Mouse (Mus musculus): ENCODE measurements at regions not wholly inside any gene's neighbourhood (a gene's known extent, or its start where the extent isn't known, plus 50 kb on each side); places are given as distances from the start of the nearest gene placed in this dataset.
A peak's percentile ranks its signal among the peaks of the same experiment; 100 is the strongest.

- 96% methylated on average over 4 of the region's 4 CpGs for WGBS
- DNase-seq: no peak
- Histone ChIP-seq H3K27ac (ENCODE audit: insufficient read depth, low read length) (no peak overlapping the region), H3K4me3 (replicated peaks; ENCODE audit: insufficient read depth, low read depth, low read length) (no peak overlapping the region), H3K4me1 (ENCODE audit: control insufficient read depth, insufficient read depth, low read length) (no peaks in the 10 kb centered on the region), H3K27me3 (ENCODE audit: control insufficient read depth, insufficient read depth, low read length) (no peaks in the 10 kb centered on the region)
- TF ChIP-seq CTCF (IDR thresholded peaks at IDR 0.05; ENCODE audit: borderline replicate concordance, insufficient read depth, low read depth, low read length) (no peak), POLR2A (IDR thresholded peaks at IDR 0.05; ENCODE audit: borderline replicate concordance, insufficient read depth, low read length) (no peak)
Measured at GRCm38 (mm10) chr9:113195556-113195955, 512.5 kb downstream of the Pdcd6ip start.

DNA sequence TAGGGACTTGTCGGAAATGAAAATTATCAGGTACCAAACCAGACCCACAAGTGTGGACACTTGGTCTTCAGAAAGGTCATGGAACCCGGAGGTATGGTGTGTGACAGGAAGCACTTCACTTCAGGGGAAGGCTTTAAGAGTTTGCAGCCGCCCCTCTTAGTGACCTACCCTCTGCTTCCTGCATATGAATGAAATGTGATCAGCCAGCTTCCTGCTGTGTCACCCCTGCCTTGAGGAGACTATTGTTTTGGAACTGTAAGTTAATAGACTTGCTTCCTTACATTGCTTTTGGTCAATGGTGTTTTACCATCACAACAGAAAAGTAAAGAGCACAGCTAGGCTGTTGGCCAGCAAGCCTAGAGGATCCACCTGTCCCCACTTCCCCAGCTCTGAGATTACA, 515.3 kb downstream of the Pdcd6ip start:
- 76% methylated on average over 3 of the region's 3 CpGs for WGBS
- TF ChIP-seq POLR2A (IDR thresholded peaks at IDR 0.05; ENCODE audit: borderline replicate concordance, insufficient read depth, low read length) (no peak), CTCF (IDR thresholded peaks at IDR 0.05; ENCODE audit: borderline replicate concordance, insufficient read depth, low read depth, low read length) (no peak)
- Histone ChIP-seq H3K4me3 (replicated peaks; ENCODE audit: insufficient read depth, low read depth, low read length) (no peak overlapping the region), H3K27ac (ENCODE audit: insufficient read depth, low read length) (no peak overlapping the region), H3K4me1 (ENCODE audit: control insufficient read depth, insufficient read depth, low read length) (no peaks in the 10 kb centered on the region), H3K27me3 (ENCODE audit: control insufficient read depth, insufficient read depth, low read length) (no peaks in the 10 kb centered on the region)
- DNase-seq: no peak

DNA sequence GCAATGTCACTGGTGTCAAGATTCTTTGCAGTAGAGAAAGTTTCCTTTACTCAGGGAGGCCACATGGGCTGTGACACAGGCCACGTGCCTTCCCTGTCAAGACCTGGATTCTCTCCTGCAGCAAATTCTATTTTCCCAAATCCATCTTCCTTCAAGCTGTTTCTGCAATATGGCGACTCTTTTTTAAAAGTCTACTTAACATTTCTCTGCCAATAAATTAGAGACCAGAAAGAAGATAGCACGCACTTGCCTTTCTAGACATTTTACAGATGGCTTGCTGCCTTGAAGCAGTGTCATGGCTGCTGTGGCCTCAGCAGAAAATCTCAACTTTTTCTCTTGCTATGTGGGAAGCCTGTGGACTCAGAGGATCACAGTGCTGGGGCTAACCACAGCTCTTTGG, 516.9 kb downstream of the Pdcd6ip start:
- TF ChIP-seq CTCF (IDR thresholded peaks at IDR 0.05; ENCODE audit: borderline replicate concordance, insufficient read depth, low read depth, low read length) (no peak), POLR2A (IDR thresholded peaks at IDR 0.05; ENCODE audit: borderline replicate concordance, insufficient read depth, low read length) (no peak)
- no peaks in the 10 kb centered on the region for H3K27me3 ChIP-seq (ENCODE audit: control insufficient read depth, insufficient read depth, low read length)
- 53% methylated on average over 3 of the region's 3 CpGs for WGBS
- no peak overlapping the region for H3K4me3 ChIP-seq (replicated peaks; ENCODE audit: insufficient read depth, low read depth, low read length)
- no peak overlapping the region for H3K27ac ChIP-seq (ENCODE audit: insufficient read depth, low read length)
- H3K4me1 ChIP-seq (ENCODE audit: control insufficient read depth, insufficient read depth, low read length): no peaks in the 10 kb centered on the region
- DNase-seq: no peak

DNA sequence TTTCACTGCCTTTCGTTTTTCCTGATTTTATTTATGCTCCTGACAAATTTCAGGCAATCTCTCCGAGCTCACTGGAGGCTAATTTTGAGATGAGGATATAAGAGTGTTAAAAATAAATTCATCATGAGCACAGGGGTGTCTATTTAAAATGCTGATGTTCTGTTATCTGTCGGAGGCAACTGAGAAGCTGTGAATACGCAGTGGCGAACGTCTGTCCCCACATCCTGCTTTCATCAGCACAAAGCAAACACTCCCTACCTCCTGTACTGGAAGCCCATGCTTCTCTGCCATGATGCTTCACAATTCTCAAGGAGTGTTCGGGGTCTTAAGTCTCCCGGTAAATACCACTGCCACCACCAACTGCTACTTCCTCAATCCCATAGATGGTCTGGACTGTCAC, 526.9 kb downstream of the Pdcd6ip start:
- TF ChIP-seq POLR2A (IDR thresholded peaks at IDR 0.05; ENCODE audit: borderline replicate concordance, insufficient read depth, low read length): no peak
- no peak for TF ChIP-seq CTCF (IDR thresholded peaks at IDR 0.05; ENCODE audit: borderline replicate concordance, insufficient read depth, low read depth, low read length)
- no peaks in the 10 kb centered on the region for H3K27me3 ChIP-seq (ENCODE audit: control insufficient read depth, insufficient read depth, low read length)
- DNase-seq: no peak
- H3K4me3 ChIP-seq (replicated peaks; ENCODE audit: insufficient read depth, low read depth, low read length): no peak overlapping the region
- WGBS: 92% methylated on average over 8 of the region's 8 CpGs
- H3K4me1 ChIP-seq (ENCODE audit: control insufficient read depth, insufficient read depth, low read length): peaks cover 11% of the 10 kb centered on the region
- H3K27ac ChIP-seq (ENCODE audit: insufficient read depth, low read length): no peak overlapping the region

DNA sequence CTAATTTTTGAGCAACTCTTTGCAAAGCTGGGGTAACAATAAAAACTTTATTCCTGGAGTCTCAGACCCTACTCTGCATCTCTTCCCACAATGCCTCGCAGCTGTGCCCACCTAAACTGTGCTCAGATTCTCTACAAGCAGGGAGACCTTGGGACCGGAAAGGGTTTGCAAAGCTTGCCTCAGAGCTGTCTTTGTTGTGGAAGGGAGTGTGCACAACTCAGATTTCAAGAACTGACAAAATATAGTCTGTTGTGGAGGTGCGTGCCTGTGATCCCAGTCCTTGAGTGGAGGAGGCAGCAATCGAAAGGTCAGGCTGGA, 530.2 kb downstream of the Pdcd6ip start:
- H3K27ac ChIP-seq (ENCODE audit: insufficient read depth, low read length): no peak overlapping the region
- DNase-seq: no peak

GRCm38 (mm10) chr9:113177181-113177917, 530.7 kb downstream of the Pdcd6ip start:
- Histone ChIP-seq H3K27me3 (ENCODE audit: control insufficient read depth, insufficient read depth, low read length) (no peaks in the 10 kb centered on the region), H3K27ac (ENCODE audit: insufficient read depth, low read length) (no peak overlapping the region), H3K4me3 (replicated peaks; ENCODE audit: insufficient read depth, low read depth, low read length) (no peak overlapping the region), H3K4me1 (ENCODE audit: control insufficient read depth, insufficient read depth, low read length) (peaks cover 11% of the 10 kb centered on the region)
- TF ChIP-seq POLR2A (IDR thresholded peaks at IDR 0.05; ENCODE audit: borderline replicate concordance, insufficient read depth, low read length) (no peak), CTCF (IDR thresholded peaks at IDR 0.05; ENCODE audit: borderline replicate concordance, insufficient read depth, low read depth, low read length) (no peak)
- WGBS: 15% methylated on average over 15 of the region's 15 CpGs
- DNase-seq: peak; percentile 57 to 89

More for the DNA sequence above, 530.2 kb downstream of the Pdcd6ip start:
- TF ChIP-seq POLR2A (IDR thresholded peaks at IDR 0.05; ENCODE audit: borderline replicate concordance, insufficient read depth, low read length) (no peak), CTCF (IDR thresholded peaks at IDR 0.05; ENCODE audit: borderline replicate concordance, insufficient read depth, low read depth, low read length) (no peak)
- H3K4me1 ChIP-seq (ENCODE audit: control insufficient read depth, insufficient read depth, low read length): peaks cover 11% of the 10 kb centered on the region
- H3K4me3 ChIP-seq (replicated peaks; ENCODE audit: insufficient read depth, low read depth, low read length): no peak overlapping the region
- no peaks in the 10 kb centered on the region for H3K27me3 ChIP-seq (ENCODE audit: control insufficient read depth, insufficient read depth, low read length)
- WGBS: 96% methylated on average over 4 of the region's 4 CpGs

DNA sequence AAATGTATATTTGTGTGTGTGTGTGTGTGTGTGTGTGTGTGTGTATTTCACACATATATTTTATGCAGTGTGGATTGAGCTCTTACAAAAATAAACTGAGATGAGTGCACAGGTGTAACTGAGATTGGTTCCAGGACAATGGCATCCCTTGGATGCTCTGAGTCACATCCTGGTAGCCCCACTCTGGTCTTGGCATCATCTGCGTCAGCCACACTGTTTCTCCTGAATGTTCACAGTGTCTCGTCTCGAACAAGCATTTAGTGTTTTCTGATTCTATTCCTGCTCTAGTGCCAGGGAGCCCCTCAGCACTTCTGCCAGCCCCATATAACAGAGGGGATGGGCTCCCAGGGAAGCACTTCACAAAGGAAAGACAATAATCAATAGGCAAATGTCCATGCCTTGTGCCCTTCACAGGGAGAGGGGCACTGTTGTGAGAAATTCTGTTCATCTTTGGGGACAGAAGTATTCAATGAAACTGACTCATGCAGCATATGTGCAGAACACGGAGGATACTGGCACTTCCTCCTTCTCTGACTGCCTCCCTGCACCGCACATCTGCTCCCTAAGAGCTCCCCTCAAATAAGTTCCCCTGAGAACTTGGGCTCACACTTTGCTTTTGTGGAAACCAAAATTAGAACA, 536.2 kb downstream of the Pdcd6ip start:
- Histone ChIP-seq H3K27ac (ENCODE audit: insufficient read depth, low read length) (no peak overlapping the region), H3K27me3 (ENCODE audit: control insufficient read depth, insufficient read depth, low read length) (no peaks in the 10 kb centered on the region), H3K4me1 (ENCODE audit: control insufficient read depth, insufficient read depth, low read length) (peaks cover 6% of the 10 kb centered on the region; the same call in 1 of the 2 replicates), H3K4me3 (replicated peaks; ENCODE audit: insufficient read depth, low read depth, low read length) (no peak overlapping the region)
- TF ChIP-seq CTCF (IDR thresholded peaks at IDR 0.05; ENCODE audit: borderline replicate concordance, insufficient read depth, low read depth, low read length): no peak
- 16% methylated on average over 5 of the region's 5 CpGs for WGBS
- DNase-seq: peak; percentile 24 to 70
